Mouse (Mus musculus) adrenal gland, adult 18-20 months (tissue): ENCODE results near the gene Rasgrp2. TPM values are rescaled to one million over a fixed set of nuclear protein-coding genes. Genes with fewer than 3 reads are reported as not detected.

Source experiments
- total RNA-seq, 2 experiments: library from RNA; stranded (reverse); gene quantifications; 1 replicate in 1 of 2; 2 replicates in 1 of 2; pipeline ENCODE4 v1.2.3; 2021

Gene Rasgrp2
- total RNA-seq, 2 experiments from 2014 or later, result 38.0 to 44.8 TPM

Other genes starting within 250 kb of the Rasgrp2 start
- gene Majin, start 215.0 kb upstream of the Rasgrp2 start, total RNA-seq, result 1 to 10 TPM in 1 of 2 experiments, under 1 TPM in 1; 0.99 to 1.3 TPM
- 10 to 100 TPM; 21.9 to 24.2 TPM for gene Gpha2, start 173.0 kb upstream of the Rasgrp2 start, total RNA-seq
- 100 to 1,000 TPM in 1 of 2 experiments, 10 to 100 TPM in 1; 97.0 to 115 TPM for gene Ppp2r5b, start 163.5 kb upstream of the Rasgrp2 start, total RNA-seq
- gene Atg2a, start 157.7 kb upstream of the Rasgrp2 start, total RNA-seq, result 10 to 100 TPM; 26.4 to 37.1 TPM
- gene Ehd1, start 122.6 kb upstream of the Rasgrp2 start, total RNA-seq, result 100 to 1,000 TPM; 112 to 157 TPM
- gene Cdc42bpg, start 92.9 kb upstream of the Rasgrp2 start, total RNA-seq, result 10 to 100 TPM; 15.1 to 19.3 TPM
- 10 to 100 TPM; 48.2 to 54.2 TPM for gene Men1, start 64.4 kb upstream of the Rasgrp2 start, total RNA-seq
- gene Map4k2, start 58.2 kb upstream of the Rasgrp2 start, total RNA-seq, result 10 to 100 TPM; 31.1 to 40.1 TPM
- 100 to 1,000 TPM; 233 to 277 TPM for gene Sf1, start 35.6 kb upstream of the Rasgrp2 start, total RNA-seq
- 10 to 100 TPM; 55.0 to 65.0 TPM for gene Pygm, start 14.9 kb upstream of the Rasgrp2 start, total RNA-seq
- gene Nrxn2, start 19.4 kb downstream of the Rasgrp2 start, total RNA-seq, result 1 to 10 TPM; 6.8 to 7.4 TPM
- under 1 TPM in 1 of 2 experiments, not detected in 1; 0.17 TPM for gene Slc22a12, start 143.7 kb downstream of the Rasgrp2 start, total RNA-seq